Mouse (Mus musculus): ENCODE data around the gene Fat1.

Gene Fat1

GRCm38 (mm10) chr8:44945577-44945976 lies 10.3 kb downstream of the Fat1 start:
- CTCF ChIA-PET, result interaction anchor here in 1 of 4 experiments (0.7 kb wide), 1 partner anchor 10 kb away, joined by 3 read pairs; no protein-coding TSS in a partner anchor
- POLR2A ChIA-PET, result interaction anchor here in 3 of 4 experiments (0.7 to 2.1 kb wide), 12 partner anchors 7 to 34 kb away, joined by 3 to 8 read pairs (median 3); partner anchors contain the start of gene Fat1 (in 3 of the 3)

GRCm38 (mm10) chr8:44948597-44948996 lies 13.3 kb downstream of the Fat1 start:
- ChIA-PET POLR2A (interaction anchor here (0.7 to 2.4 kb wide), 17 partner anchors 9 to 50 kb away, joined by 3 to 18 read pairs (median 5); partner anchors contain the start of gene Fat1 (in 2 of the 4)), CTCF (interaction anchor here in 1 of 4 experiments (0.8 to 1.7 kb wide), 2 partner anchors 60 to 61 kb away, joined by 3 read pairs; no protein-coding TSS in a partner anchor)

GRCm38 (mm10) chr8:44960455-44960854 lies 25.2 kb downstream of the Fat1 start:
- POLR2A ChIA-PET, result interaction anchor here (0.6 to 7.4 kb wide), 21 partner anchors 10 to 1629 kb away, joined by 3 to 45 read pairs (median 6); partner anchors contain the start of gene Fat1 (in 2 of the 4)
- CTCF ChIA-PET, result interaction anchor here in 2 of 4 experiments (0.5 to 1.4 kb wide), 2 partner anchors 38 to 90 kb away, joined by 3 read pairs; no protein-coding TSS in a partner anchor

- ChIA-PET POLR2A (interaction anchor here (0.7 to 7.4 kb wide), 20 partner anchors 10 to 1554 kb away, joined by 3 to 45 read pairs (median 6); partner anchors contain the start of gene Fat1 (in 1 of the 4)), CTCF (no interaction called here)
Observed at GRCm38 (mm10) chr8:44960906-44961305, 25.7 kb downstream of the Fat1 start.

GRCm38 (mm10) chr8:44961492-44961891 lies 26.2 kb downstream of the Fat1 start:
- CTCF ChIA-PET, result interaction anchor here in 1 of 4 experiments (0.5 kb wide), 1 partner anchor 50 kb away, joined by 3 read pairs; no protein-coding TSS in a partner anchor
- POLR2A ChIA-PET, result interaction anchor here (0.5 to 7.4 kb wide), 17 partner anchors 10 to 1553 kb away, joined by 3 to 45 read pairs (median 8); no protein-coding TSS in a partner anchor

- CTCF ChIA-PET, result interaction anchor here in 2 of 4 experiments (0.6 to 0.7 kb wide), 2 partner anchors 94 to 872 kb away, joined by 5 to 6 read pairs; no protein-coding TSS in a partner anchor
- POLR2A ChIA-PET, result interaction anchor here (0.5 to 7.4 kb wide), 14 partner anchors 9 to 409 kb away, joined by 3 to 45 read pairs (median 4); no protein-coding TSS in a partner anchor
Observed at GRCm38 (mm10) chr8:44962572-44963231, 27.5 kb downstream of the Fat1 start.

GRCm38 (mm10) chr8:44967521-44968039 lies 32.3 kb downstream of the Fat1 start:
- CTCF ChIA-PET, result no interaction called here

GRCm38 (mm10) chr8:44970093-44970492 lies 34.8 kb downstream of the Fat1 start:
- ChIA-PET POLR2A (interaction anchor here (0.6 to 14.2 kb wide), 12 partner anchors 9 to 72 kb away, joined by 3 to 144 read pairs (median 6); no protein-coding TSS in a partner anchor), CTCF (no interaction called here)

More at GRCm38 (mm10) chr8:44967521-44968039, 32.3 kb downstream of the Fat1 start:
- POLR2A ChIA-PET, result interaction anchor here in 3 of 4 experiments (0.5 to 2.7 kb wide), 9 partner anchors 9 to 1636 kb away, joined by 3 to 8 read pairs (median 3); no protein-coding TSS in a partner anchor

GRCm38 (mm10) chr8:44971346-44971745 lies 36.1 kb downstream of the Fat1 start:
- ChIA-PET CTCF (interaction anchor here in 1 of 4 experiments (1.0 kb wide), 1 partner anchor 9 kb away, joined by 4 read pairs; no protein-coding TSS in a partner anchor), POLR2A (interaction anchor here (0.6 to 14.2 kb wide), 21 partner anchors 8 to 1644 kb away, joined by 3 to 144 read pairs (median 5); partner anchors contain the start of gene Fat1 (in 3 of the 4))

GRCm38 (mm10) chr8:44971964-44972363 lies 36.7 kb downstream of the Fat1 start:
- CTCF ChIA-PET, result interaction anchor here in 2 of 4 experiments (0.7 to 1.0 kb wide), 2 partner anchors 8 to 499 kb away, joined by 3 to 4 read pairs; no protein-coding TSS in a partner anchor
- POLR2A ChIA-PET, result interaction anchor here (0.6 to 14.2 kb wide), 18 partner anchors 8 to 1645 kb away, joined by 3 to 144 read pairs (median 6); partner anchors contain the start of gene Fat1 (in 3 of the 4)

GRCm38 (mm10) chr8:44975113-44975512 lies 39.9 kb downstream of the Fat1 start:
- POLR2A ChIA-PET, result interaction anchor here in 3 of 4 experiments (0.5 to 14.2 kb wide), 17 partner anchors 10 to 40 kb away, joined by 3 to 144 read pairs (median 4); partner anchors contain the start of gene Fat1 (in 1 of the 3)
- CTCF ChIA-PET, result no interaction called here

- ChIA-PET CTCF (no interaction called here), POLR2A (interaction anchor here in 3 of 4 experiments (0.6 to 14.2 kb wide), 14 partner anchors 10 to 40 kb away, joined by 3 to 144 read pairs (median 5); partner anchors contain the start of gene Fat1 (in 1 of the 3))
Observed at GRCm38 (mm10) chr8:44975654-44976053, 40.4 kb downstream of the Fat1 start.

- POLR2A ChIA-PET, result interaction anchor here (0.5 to 14.2 kb wide), 34 partner anchors 8 to 1658 kb away, joined by 3 to 144 read pairs (median 6); partner anchors contain the start of gene Fat1 (in 2 of the 4)
- CTCF ChIA-PET, result interaction anchor here in 2 of 4 experiments (0.6 to 2.4 kb wide), 4 partner anchors 14 to 44 kb away, joined by 3 to 10 read pairs (median 5); partner anchors contain the start of gene Fat1 (in 1 of the 2)
Observed at GRCm38 (mm10) chr8:44978622-44979021, 43.4 kb downstream of the Fat1 start.

GRCm38 (mm10) chr8:44979245-44979644 lies 44.0 kb downstream of the Fat1 start:
- CTCF ChIA-PET, result interaction anchor here in 3 of 4 experiments (0.6 to 2.4 kb wide), 7 partner anchors 8 to 356 kb away, joined by 3 to 10 read pairs (median 4); partner anchors contain the start of gene Fat1 (in 1 of the 3)
- POLR2A ChIA-PET, result interaction anchor here (0.6 to 14.2 kb wide), 44 partner anchors 8 to 1801 kb away, joined by 3 to 144 read pairs (median 6); partner anchors contain the start of genes Fat1 (in 3 of the 4) and Zfp42 (in 2 of the 4)

GRCm38 (mm10) chr8:44980030-44980429 lies 44.8 kb downstream of the Fat1 start:
- POLR2A ChIA-PET, result interaction anchor here (0.7 to 14.2 kb wide), 37 partner anchors 9 to 1673 kb away, joined by 3 to 144 read pairs (median 5); partner anchors contain the start of genes Fat1 (in 3 of the 4) and Zfp42 (in 1 of the 4)
- CTCF ChIA-PET, result interaction anchor here in 3 of 4 experiments (0.6 to 2.4 kb wide), 6 partner anchors 9 to 355 kb away, joined by 3 to 10 read pairs (median 4); no protein-coding TSS in a partner anchor

GRCm38 (mm10) chr8:44985326-44986288 lies 50.4 kb downstream of the Fat1 start:
- POLR2A ChIA-PET, result interaction anchor here in 3 of 4 experiments (0.6 to 1.5 kb wide), 5 partner anchors 13 to 49 kb away, joined by 3 to 6 read pairs (median 4); no protein-coding TSS in a partner anchor
- CTCF ChIA-PET, result interaction anchor here in 1 of 4 experiments (0.6 to 2.0 kb wide), 3 partner anchors 13 to 1808 kb away, joined by 3 to 4 read pairs (median 4); partner anchors contain the start of gene Fat1
